Mouse (Mus musculus): Measurements from ENCODE around the gene Chrne. TPM values are rescaled to one million over a fixed set of nuclear protein-coding genes. Genes with fewer than 3 reads are reported as not detected.

Chrne gene
- polyA plus RNA-seq, 1 experiment from 2014 or later = not detected

- H3K27me3 ChIP-seq (ENCODE audit: low read depth, poor library complexity, severe bottlenecking) = no peaks in the 10 kb centered on the region
- H3K9me3 ChIP-seq (replicated peaks) = no peaks in the 10 kb centered on the region
- H3K4me1 ChIP-seq = peaks cover 44% of the 10 kb centered on the region
- H3K27ac ChIP-seq (replicated peaks) = no peak overlapping the region
- WGBS = 86% methylated on average over 7 of the region's 7 CpGs
- no peak for DNase-seq (ENCODE audit: low spot score)
- peaks cover 8% of the 10 kb centered on the region for H3K36me3 ChIP-seq
- no peak overlapping the region for H3K4me3 ChIP-seq
Measured at GRCm38 (mm10) chr11:70566586-70566985, 52.4 kb downstream of the Chrne start.

Other genes with a start within 250 kb of the Chrne start
- gene Pelp1, start 209.2 kb downstream of the Chrne start, polyA plus RNA-seq (2016; fragmentation: Nextera tagmentation; extraction: Ambion mirVana) = 52.2 and 53.2 TPM in 2 replicates
- 28.3 and 37.4 TPM in 2 replicates for gene Arrb2, start 186.6 kb downstream of the Chrne start, polyA plus RNA-seq (2016; fragmentation: Nextera tagmentation; extraction: Ambion mirVana)
- 39.7 and 44.6 TPM in 2 replicates for gene Med11, start 167.3 kb downstream of the Chrne start, polyA plus RNA-seq (2016; fragmentation: Nextera tagmentation; extraction: Ambion mirVana)
- 0.14 and 0.40 TPM in 2 replicates for gene Zmynd15, start 159.8 kb downstream of the Chrne start, polyA plus RNA-seq (2016; fragmentation: Nextera tagmentation; extraction: Ambion mirVana)
- 0.46 and 0.63 TPM in 2 replicates for gene Cxcl16, start 159.2 kb downstream of the Chrne start, polyA plus RNA-seq (2016; fragmentation: Nextera tagmentation; extraction: Ambion mirVana)
- 0.22 TPM in 1 of 2 replicates, not detected in the other for gene Tm4sf5, start 114.0 kb downstream of the Chrne start, polyA plus RNA-seq (2016; fragmentation: Nextera tagmentation; extraction: Ambion mirVana)
- not detected in 2 replicates for gene Vmo1, start 104.6 kb downstream of the Chrne start, polyA plus RNA-seq (2016; fragmentation: Nextera tagmentation; extraction: Ambion mirVana)
- gene Gltpd2, start 100.0 kb downstream of the Chrne start, polyA plus RNA-seq (2016; fragmentation: Nextera tagmentation; extraction: Ambion mirVana) = 0.15 and 0.25 TPM in 2 replicates
- 1,085 and 1,129 TPM in 2 replicates for gene Psmb6, start 93.8 kb downstream of the Chrne start, polyA plus RNA-seq (2016; fragmentation: Nextera tagmentation; extraction: Ambion mirVana)
- not detected in 2 replicates for gene Gm40193, start 86.3 kb downstream of the Chrne start, polyA plus RNA-seq (2016; fragmentation: Nextera tagmentation; extraction: Ambion mirVana)
- gene Pld2, start 79.2 kb downstream of the Chrne start, polyA plus RNA-seq (2016; fragmentation: Nextera tagmentation; extraction: Ambion mirVana) = 3.5 and 4.1 TPM in 2 replicates
- 10.3 and 12.6 TPM in 2 replicates for gene Mink1, start 56.3 kb downstream of the Chrne start, polyA plus RNA-seq (2016; fragmentation: Nextera tagmentation; extraction: Ambion mirVana)
- not detected in 2 replicates for gene 4930544D05Rik, start 3.4 kb downstream of the Chrne start, polyA plus RNA-seq (2016; fragmentation: Nextera tagmentation; extraction: Ambion mirVana)
- gene Gp1ba, start 19.9 kb upstream of the Chrne start, polyA plus RNA-seq (2016; fragmentation: Nextera tagmentation; extraction: Ambion mirVana) = 0.44 and 0.48 TPM in 2 replicates
- gene Rnf167, start 28.0 kb upstream of the Chrne start, polyA plus RNA-seq (2016; fragmentation: Nextera tagmentation; extraction: Ambion mirVana) = 85.6 and 96.3 TPM in 2 replicates
- gene Slc25a11, start 28.3 kb upstream of the Chrne start, polyA plus RNA-seq (2016; fragmentation: Nextera tagmentation; extraction: Ambion mirVana) = 142 and 149 TPM in 2 replicates
- 1,553 and 1,733 TPM in 2 replicates for gene Pfn1, start 35.4 kb upstream of the Chrne start, polyA plus RNA-seq (2016; fragmentation: Nextera tagmentation; extraction: Ambion mirVana)
- 22.6 and 32.8 TPM in 2 replicates for gene Eno3, start 38.0 kb upstream of the Chrne start, polyA plus RNA-seq (2016; fragmentation: Nextera tagmentation; extraction: Ambion mirVana)
- gene Spag7, start 50.2 kb upstream of the Chrne start, polyA plus RNA-seq (2016; fragmentation: Nextera tagmentation; extraction: Ambion mirVana) = 186 TPM in 2 replicates
- 9.8 and 12.4 TPM in 2 replicates for gene Camta2, start 68.9 kb upstream of the Chrne start, polyA plus RNA-seq (2016; fragmentation: Nextera tagmentation; extraction: Ambion mirVana)
- gene Inca1, start 80.9 kb upstream of the Chrne start, polyA plus RNA-seq (2016; fragmentation: Nextera tagmentation; extraction: Ambion mirVana) = 1.00 and 1.3 TPM in 2 replicates
- 1.8 and 2.0 TPM in 2 replicates for gene Kif1c, start 81.3 kb upstream of the Chrne start, polyA plus RNA-seq (2016; fragmentation: Nextera tagmentation; extraction: Ambion mirVana)
- 6.9 and 10.2 TPM in 2 replicates for gene Zfp3, start 145.0 kb upstream of the Chrne start, polyA plus RNA-seq (2016; fragmentation: Nextera tagmentation; extraction: Ambion mirVana)
- not detected in 2 replicates for gene Scimp, start 193.4 kb upstream of the Chrne start, polyA plus RNA-seq (2016; fragmentation: Nextera tagmentation; extraction: Ambion mirVana)
- gene Rabep1, start 225.6 kb upstream of the Chrne start, polyA plus RNA-seq (2016; fragmentation: Nextera tagmentation; extraction: Ambion mirVana) = 38.2 and 39.2 TPM in 2 replicates

Measured in midbrain, embryonic 10.5 days (tissue).